Mouse (Mus musculus): ENCODE measurements around the gene Sit1. TPM values are rescaled to one million over a fixed set of nuclear protein-coding genes. Genes with fewer than 3 reads are reported as not detected.

Gene Sit1
- not detected in 2 replicates for polyA plus RNA-seq (2014; fragmentation: Nextera tagmentation; extraction: Ambion mirVana)

DNA sequence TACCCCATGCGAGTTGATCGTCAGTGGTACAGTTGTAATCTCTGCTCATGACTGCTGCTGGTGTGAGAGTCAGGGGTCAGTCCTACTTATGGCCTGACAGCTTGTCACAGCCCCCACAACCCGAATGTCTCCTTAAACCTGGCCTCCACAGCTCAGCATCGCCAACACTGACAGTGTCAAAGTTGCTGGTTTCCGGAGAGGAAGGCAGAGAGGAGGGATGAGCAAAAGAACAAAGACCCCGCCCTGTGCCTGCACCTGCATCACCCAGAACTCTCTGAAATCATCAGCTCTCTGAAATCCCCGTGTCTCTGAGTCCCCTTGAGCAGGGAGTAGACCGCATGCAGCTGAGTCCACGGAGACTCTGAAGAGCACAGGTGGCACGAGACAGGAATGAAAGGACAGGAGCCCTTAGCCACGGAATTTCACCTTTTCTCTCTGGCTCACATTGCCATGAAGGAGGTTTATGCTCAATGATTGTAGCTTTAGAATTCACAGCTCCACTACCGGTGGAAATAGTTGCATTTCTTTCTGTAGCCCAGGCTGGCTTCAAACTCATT is at the start of gene Sit1:
Gene Sit1, minus strand, starts transcription at position 200 of the 557 bp plus-strand sequence.
- Histone ChIP-seq H3K9ac (ENCODE audit: low read depth, low read length) (no peak within 1 kb of the TSS), H3K9me3 (ENCODE audit: control insufficient read depth, low read length) (no peaks in the 10 kb centered on the region), H3K36me3 (ENCODE audit: control insufficient read depth, insufficient read depth, low read length) (no peaks in the 10 kb centered on the region), H3K4me1 (ENCODE audit: control insufficient read depth, insufficient read depth, low read length) (no peaks in the 10 kb centered on the region), H3K4me3 (ENCODE audit: low read depth, low read length) (no peak within 1 kb of the TSS), H3K27me3 (replicated peaks; ENCODE audit: control insufficient read depth, insufficient read depth, low read length) (no peaks in the 10 kb centered on the region), H3K4me2 (ENCODE audit: low read depth, low read length) (no peak within 1 kb of the TSS), H3K27ac (replicated peaks; ENCODE audit: low read depth, low read length) (no peak within 1 kb of the TSS)
- DNase-seq (ENCODE audit: low spot score) (no peak), ATAC-seq (ENCODE audit: low read depth) (no peak)
- 55% methylated on average over 12 of the region's 12 CpGs for WGBS

GRCm38 (mm10) chr4:43533270-43533669 is 49.7 kb upstream of the Sit1 start:
- Histone ChIP-seq H3K27me3 (replicated peaks; ENCODE audit: control insufficient read depth, insufficient read depth, low read length) (no peaks in the 10 kb centered on the region), H3K9ac (ENCODE audit: low read depth, low read length) (no peak overlapping the region), H3K4me2 (ENCODE audit: low read depth, low read length) (no peak overlapping the region), H3K9me3 (ENCODE audit: control insufficient read depth, low read length) (no peaks in the 10 kb centered on the region), H3K27ac (replicated peaks; ENCODE audit: low read depth, low read length) (no peak overlapping the region), H3K4me1 (ENCODE audit: control insufficient read depth, insufficient read depth, low read length) (no peaks in the 10 kb centered on the region), H3K4me3 (ENCODE audit: low read depth, low read length) (no peak overlapping the region), H3K36me3 (ENCODE audit: control insufficient read depth, insufficient read depth, low read length) (peaks cover 77% of the 10 kb centered on the region)
- no peak for DNase-seq (ENCODE audit: low spot score)
- WGBS, result 83% methylated on average over 9 of the region's 9 CpGs
- ATAC-seq (ENCODE audit: low read depth), result no peak

- H3K9me3 ChIP-seq (ENCODE audit: control insufficient read depth, low read length), result no peaks in the 10 kb centered on the region
- H3K9ac ChIP-seq (ENCODE audit: low read depth, low read length), result no peak overlapping the region
- 22% methylated on average over 7 of the region's 7 CpGs for WGBS
- no peak overlapping the region for H3K27ac ChIP-seq (replicated peaks; ENCODE audit: low read depth, low read length)
- H3K4me1 ChIP-seq (ENCODE audit: control insufficient read depth, insufficient read depth, low read length), result no peaks in the 10 kb centered on the region
- ATAC-seq (ENCODE audit: low read depth) (no peak), DNase-seq (ENCODE audit: low spot score) (peak; percentile 82)
- no peaks in the 10 kb centered on the region for H3K27me3 ChIP-seq (replicated peaks; ENCODE audit: control insufficient read depth, insufficient read depth, low read length)
- peaks cover 50% of the 10 kb centered on the region for H3K36me3 ChIP-seq (ENCODE audit: control insufficient read depth, insufficient read depth, low read length)
- no peak overlapping the region for H3K4me2 ChIP-seq (ENCODE audit: low read depth, low read length)
- H3K4me3 ChIP-seq (ENCODE audit: low read depth, low read length), result no peak overlapping the region
Observed at GRCm38 (mm10) chr4:43530581-43530980, 47.0 kb upstream of the Sit1 start.

GRCm38 (mm10) chr4:43530081-43530501 is 46.6 kb upstream of the Sit1 start:
- Histone ChIP-seq H3K9me3 (ENCODE audit: control insufficient read depth, low read length) (no peaks in the 10 kb centered on the region), H3K27me3 (replicated peaks; ENCODE audit: control insufficient read depth, insufficient read depth, low read length) (no peaks in the 10 kb centered on the region), H3K4me2 (ENCODE audit: low read depth, low read length) (no peak overlapping the region), H3K36me3 (ENCODE audit: control insufficient read depth, insufficient read depth, low read length) (peaks cover 45% of the 10 kb centered on the region), H3K4me1 (ENCODE audit: control insufficient read depth, insufficient read depth, low read length) (no peaks in the 10 kb centered on the region), H3K9ac (ENCODE audit: low read depth, low read length) (no peak overlapping the region), H3K27ac (replicated peaks; ENCODE audit: low read depth, low read length) (no peak overlapping the region), H3K4me3 (ENCODE audit: low read depth, low read length) (no peak overlapping the region)
- peak; percentile 38; the same call in 1 of the 2 replicates for ATAC-seq (ENCODE audit: low read depth)
- WGBS, result 54% methylated on average over 8 of the region's 8 CpGs
- peak; percentile 48 for DNase-seq (ENCODE audit: low spot score)

DNA sequence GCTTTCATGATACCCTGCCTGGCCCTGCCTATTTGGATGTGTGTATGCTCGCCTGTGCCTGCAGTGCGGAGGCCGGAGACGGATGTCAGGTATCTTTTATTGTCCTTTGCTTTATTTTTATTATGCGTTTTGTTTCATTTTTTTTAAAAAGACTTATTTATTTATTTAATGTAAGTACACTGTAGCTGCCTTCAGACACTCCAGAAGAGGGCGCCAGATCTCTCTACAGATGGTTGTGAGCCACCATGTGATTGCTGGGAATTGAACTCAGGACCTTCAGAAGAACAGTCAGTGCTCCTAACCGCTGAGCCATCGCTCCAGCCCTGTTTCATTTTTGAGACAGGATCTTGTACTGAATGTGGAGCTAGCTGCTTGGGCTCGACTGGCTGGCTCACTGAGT is 45.0 kb upstream of the Sit1 start:
- 81% methylated on average over 9 of the region's 9 CpGs for WGBS
- H3K4me2 ChIP-seq (ENCODE audit: low read depth, low read length), result no peak overlapping the region
- H3K9me3 ChIP-seq (ENCODE audit: control insufficient read depth, low read length), result no peaks in the 10 kb centered on the region
- DNase-seq (ENCODE audit: low spot score) (no peak), ATAC-seq (ENCODE audit: low read depth) (no peak)
- H3K36me3 ChIP-seq (ENCODE audit: control insufficient read depth, insufficient read depth, low read length), result peaks cover 29% of the 10 kb centered on the region
- H3K27ac ChIP-seq (replicated peaks; ENCODE audit: low read depth, low read length), result no peak overlapping the region
- H3K27me3 ChIP-seq (replicated peaks; ENCODE audit: control insufficient read depth, insufficient read depth, low read length), result peaks cover 7% of the 10 kb centered on the region
- H3K9ac ChIP-seq (ENCODE audit: low read depth, low read length), result no peak overlapping the region
- H3K4me3 ChIP-seq (ENCODE audit: low read depth, low read length), result no peak overlapping the region
- peaks cover 6% of the 10 kb centered on the region for H3K4me1 ChIP-seq (ENCODE audit: control insufficient read depth, insufficient read depth, low read length)

- Histone ChIP-seq H3K27me3 (replicated peaks; ENCODE audit: control insufficient read depth, insufficient read depth, low read length) (peaks cover 9% of the 10 kb centered on the region), H3K36me3 (ENCODE audit: control insufficient read depth, insufficient read depth, low read length) (peaks cover 23% of the 10 kb centered on the region), H3K4me1 (ENCODE audit: control insufficient read depth, insufficient read depth, low read length) (peaks cover 11% of the 10 kb centered on the region), H3K9me3 (ENCODE audit: control insufficient read depth, low read length) (no peaks in the 10 kb centered on the region), H3K27ac (replicated peaks; ENCODE audit: low read depth, low read length) (no peak overlapping the region), H3K4me2 (ENCODE audit: low read depth, low read length) (no peak overlapping the region), H3K4me3 (ENCODE audit: low read depth, low read length) (no peak overlapping the region), H3K9ac (ENCODE audit: low read depth, low read length) (no peak overlapping the region)
- WGBS, result 67% methylated on average over 5 of the region's 5 CpGs
- DNase-seq (ENCODE audit: low spot score) (no peak), ATAC-seq (ENCODE audit: low read depth) (no peak)
Observed at GRCm38 (mm10) chr4:43527880-43528279, 44.3 kb upstream of the Sit1 start.

- Histone ChIP-seq H3K9ac (ENCODE audit: low read depth, low read length) (no peak overlapping the region; the same call in 1 of the 2 replicates), H3K4me1 (ENCODE audit: control insufficient read depth, insufficient read depth, low read length) (peaks cover 23% of the 10 kb centered on the region), H3K27me3 (replicated peaks; ENCODE audit: control insufficient read depth, insufficient read depth, low read length) (peaks cover 9% of the 10 kb centered on the region), H3K36me3 (ENCODE audit: control insufficient read depth, insufficient read depth, low read length) (peaks cover 27% of the 10 kb centered on the region; the same call in 1 of the 2 replicates), H3K27ac (replicated peaks; ENCODE audit: low read depth, low read length) (0 out of 2 replicates have a peak overlapping the region, but pooled peaks have one; percentile 10), H3K4me3 (ENCODE audit: low read depth, low read length) (peak overlapping the region; percentile 22), H3K9me3 (ENCODE audit: control insufficient read depth, low read length) (no peaks in the 10 kb centered on the region), H3K4me2 (ENCODE audit: low read depth, low read length) (peak overlapping the region; percentile 85)
- 13% methylated on average over 6 of the region's 6 CpGs for WGBS
- ATAC-seq (ENCODE audit: low read depth), result peak; percentile 24; the same call in 1 of the 2 replicates
- DNase-seq (ENCODE audit: low spot score), result peak; percentile 87
Observed at GRCm38 (mm10) chr4:43519956-43520355, 36.4 kb upstream of the Sit1 start.

DNA sequence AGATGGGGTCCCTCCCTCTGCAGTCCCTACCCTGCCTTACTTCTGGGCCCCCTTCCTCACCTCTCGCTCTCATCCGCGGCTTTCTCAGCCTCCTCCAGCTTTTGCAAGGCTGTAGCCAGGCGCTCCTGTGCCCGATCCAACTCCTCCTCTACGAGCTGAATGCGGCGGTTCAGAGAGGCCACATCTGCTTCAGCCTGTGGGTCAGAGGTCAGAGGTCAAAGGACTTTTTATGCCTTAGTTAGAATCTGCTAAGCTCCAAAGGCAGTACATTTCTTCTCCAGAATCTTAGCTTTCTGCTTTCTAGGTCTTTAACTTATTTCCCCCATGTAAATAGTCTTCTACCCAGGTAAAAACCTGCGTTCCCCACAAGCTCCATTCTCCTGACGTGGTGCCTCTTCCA is 36.0 kb upstream of the Sit1 start:
- Histone ChIP-seq H3K27me3 (replicated peaks; ENCODE audit: control insufficient read depth, insufficient read depth, low read length) (peaks cover 9% of the 10 kb centered on the region), H3K36me3 (ENCODE audit: control insufficient read depth, insufficient read depth, low read length) (peaks cover 30% of the 10 kb centered on the region; the same call in 1 of the 2 replicates), H3K4me3 (ENCODE audit: low read depth, low read length) (peak overlapping the region; percentile 22), H3K27ac (replicated peaks; ENCODE audit: low read depth, low read length) (no peak overlapping the region), H3K9ac (ENCODE audit: low read depth, low read length) (no peak overlapping the region; the same call in 1 of the 2 replicates), H3K9me3 (ENCODE audit: control insufficient read depth, low read length) (no peaks in the 10 kb centered on the region), H3K4me2 (ENCODE audit: low read depth, low read length) (peak overlapping the region; percentile 85), H3K4me1 (ENCODE audit: control insufficient read depth, insufficient read depth, low read length) (peaks cover 23% of the 10 kb centered on the region)
- ATAC-seq (ENCODE audit: low read depth), result no peak
- WGBS, result 25% methylated on average over 10 of the region's 10 CpGs
- DNase-seq (ENCODE audit: low spot score), result no peak
